Mouse (Mus musculus) c-Kit-positive CD71-positive TER-119-positive erythroid progenitor cells, embryonic 14.5 days (primary cell): ENCODE measurements at regions not wholly inside any gene's neighbourhood (a gene's known extent, or its start where the extent isn't known, plus 50 kb on each side); places are given as distances from the start of the nearest gene placed in this dataset.

Experiments
- DNase-seq: peaks from one replicate; pipeline ENCODE4 v3.0.0-alpha.2; 2013; ENCODE audit warnings: low spot score

GRCm38 (mm10) chr2:84265002-84265401 lies 160.2 kb downstream of the Calcrl start:
- DNase-seq = no peak

GRCm38 (mm10) chr2:84266158-84266557 lies 159.1 kb downstream of the Calcrl start:
- DNase-seq = no peak

- no peak for DNase-seq
These were observed 158.2 kb downstream of the Calcrl start for GRCm38 (mm10) chr2:84266883-84267554.

- DNase-seq = no peak
These were observed 151.0 kb downstream of the Calcrl start for GRCm38 (mm10) chr2:84274038-84274724.

GRCm38 (mm10) chr2:84277181-84277580 lies 148.0 kb downstream of the Calcrl start:
- no peak for DNase-seq
